Mouse (Mus musculus) kidney, adult 11 months (tissue): ENCODE data around the gene Apol7c.
"Not testable (repeated sequence)": the region's sequence is repeated elsewhere in the genome, so short reads cannot be mapped to it uniquely, and the experiment has no call there.

Source experiments
- DNase-seq: peaks from one replicate; pipeline ENCODE4 v3.0.0; 2022

Apol7c gene

DNA sequence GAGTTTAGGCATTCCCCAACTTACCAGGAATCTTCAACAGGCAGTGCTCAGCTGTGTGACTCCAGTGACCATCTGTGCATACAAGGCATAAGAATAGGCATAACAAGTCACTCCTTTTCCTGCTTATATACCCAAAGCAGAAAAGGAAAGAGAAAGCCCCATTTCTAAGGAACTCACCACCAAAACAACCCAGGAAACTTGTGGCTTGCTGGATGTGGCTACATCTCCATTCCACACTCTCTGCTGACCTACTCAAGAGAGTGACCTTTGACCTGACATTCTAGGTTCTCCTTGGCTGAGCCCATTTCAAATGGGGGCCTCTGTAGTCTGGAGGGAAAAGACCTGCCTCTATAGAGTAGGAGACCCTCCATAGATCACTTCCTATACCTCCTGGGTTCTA lies at the start of gene Apol7c:
Gene Apol7c (minus strand): TSS at position 101 of the 400 bp plus-strand sequence.
- no peak for DNase-seq

DNA sequence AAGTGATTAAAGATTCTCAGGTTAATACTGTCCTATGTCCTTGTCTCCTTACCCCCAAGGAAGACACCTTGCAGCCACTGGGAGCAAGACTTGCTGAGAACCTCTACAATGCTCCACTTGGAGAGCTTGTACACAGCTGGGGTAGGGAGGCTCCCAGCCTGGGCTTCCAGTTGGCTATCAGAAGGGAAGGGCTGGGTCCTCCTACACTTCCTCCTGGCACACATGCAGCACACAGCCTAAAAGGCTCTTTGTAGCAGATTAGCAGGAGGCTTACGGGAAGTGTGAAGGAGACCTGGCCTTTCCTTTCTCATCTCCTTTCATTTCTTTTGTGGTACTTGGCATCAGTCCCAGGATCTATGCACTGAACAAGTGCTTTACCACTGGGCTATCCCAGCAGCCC lies 48.6 kb upstream of the Apol7c start:
- peak; percentile 40 for DNase-seq

DNA sequence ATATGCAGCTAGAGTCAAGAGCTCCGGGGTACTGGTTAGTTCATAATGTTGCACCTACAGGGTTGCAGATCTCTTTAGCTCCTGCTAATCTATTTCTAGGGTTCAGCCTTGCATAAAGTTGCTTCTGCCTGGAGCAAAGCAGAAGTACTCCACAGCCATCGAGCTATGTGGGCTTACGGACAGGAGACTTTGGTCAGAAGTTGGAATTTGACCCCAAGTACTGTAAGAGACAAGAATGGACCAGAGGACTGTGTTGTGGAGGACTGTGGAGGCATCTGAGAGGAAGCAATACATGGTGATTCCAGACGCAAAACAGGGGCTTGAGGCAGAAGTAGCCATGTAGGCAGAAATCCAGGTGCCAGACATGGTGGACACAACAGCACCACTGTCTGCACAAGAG lies 46.2 kb upstream of the Apol7c start:
- no peak for DNase-seq

DNA sequence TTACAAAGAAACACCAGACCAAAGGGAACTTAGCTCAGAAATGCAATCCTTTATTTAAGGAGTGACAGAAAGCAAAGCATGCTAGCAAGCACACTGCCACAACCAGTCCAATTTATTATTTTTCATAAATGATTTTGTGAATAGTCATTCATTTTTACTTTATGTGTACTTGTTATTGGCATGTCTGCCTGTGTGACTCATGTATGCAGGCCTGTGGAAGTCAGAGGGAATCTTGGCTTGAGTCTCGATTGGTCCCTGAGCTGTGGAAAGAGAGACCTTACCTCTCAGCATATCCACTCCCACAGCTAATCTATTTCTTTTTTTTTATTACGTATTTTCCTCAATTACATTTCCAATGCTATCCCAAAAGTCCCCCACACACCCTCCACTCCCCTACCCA lies 45.7 kb upstream of the Apol7c start:
- DNase-seq = no peak

DNA sequence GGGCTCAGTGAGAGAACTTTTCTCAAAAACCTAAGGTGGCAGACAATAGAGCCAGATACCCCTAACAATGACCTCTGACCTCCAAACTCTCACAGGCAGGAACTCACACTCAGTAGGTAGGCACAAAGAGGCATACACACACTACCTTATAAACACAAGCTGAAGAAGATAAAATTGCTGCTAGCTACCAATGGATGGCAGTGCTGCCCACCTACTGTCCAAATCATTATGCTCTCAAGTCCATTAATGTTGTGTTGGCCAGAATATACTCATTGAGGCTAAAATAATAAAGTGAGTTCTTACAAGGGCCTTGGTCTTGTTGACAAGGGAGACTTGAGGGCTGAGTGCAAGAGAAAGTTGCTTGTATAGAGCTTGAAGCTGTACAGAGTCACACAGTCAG lies 30.1 kb upstream of the Apol7c start:
- DNase-seq = no peak

DNA sequence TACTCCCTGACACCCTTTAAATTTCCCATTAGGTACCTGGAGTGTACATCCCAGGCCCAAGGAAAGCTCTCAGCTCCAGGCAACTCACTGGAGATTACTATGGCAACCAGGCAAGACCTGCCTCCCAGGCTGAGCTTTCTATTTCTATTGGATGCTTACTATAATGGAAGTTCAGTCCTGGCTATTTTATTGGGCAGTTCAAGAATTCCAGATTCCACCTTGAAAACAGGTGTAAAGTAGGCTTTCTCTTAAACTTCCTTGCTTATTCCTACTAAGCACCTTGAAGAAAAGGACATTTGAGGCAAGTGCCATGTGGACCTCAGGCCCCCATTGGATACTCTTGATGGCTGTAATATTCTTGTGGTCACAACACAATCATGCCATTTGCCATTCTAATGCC lies 28.7 kb upstream of the Apol7c start, which contains the start of gene 1700025B11Rik:
Gene 1700025B11Rik (minus strand): TSS at position 101 of the 400 bp plus-strand sequence.
- DNase-seq = no peak

DNA sequence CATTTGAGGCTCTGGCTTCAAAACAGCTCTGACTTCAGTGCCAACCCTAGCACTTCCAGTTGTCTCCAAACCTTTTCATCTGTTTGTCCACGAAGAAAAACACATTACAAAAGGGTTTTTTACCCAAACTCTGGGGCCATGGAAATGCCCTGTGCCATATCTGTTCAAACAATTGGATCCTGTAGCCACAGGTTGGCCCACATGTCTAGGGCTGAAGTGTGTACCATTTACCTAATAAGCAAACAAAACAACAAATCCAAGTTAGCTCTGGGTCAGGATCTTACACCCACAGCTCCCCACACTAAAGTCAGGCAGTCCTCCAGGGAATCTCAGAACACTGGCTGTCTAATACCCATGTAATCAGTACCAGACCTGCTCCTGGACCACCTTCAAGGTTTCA lies 6.1 kb upstream of the Apol7c start:
- not testable (repeated sequence) for DNase-seq

DNA sequence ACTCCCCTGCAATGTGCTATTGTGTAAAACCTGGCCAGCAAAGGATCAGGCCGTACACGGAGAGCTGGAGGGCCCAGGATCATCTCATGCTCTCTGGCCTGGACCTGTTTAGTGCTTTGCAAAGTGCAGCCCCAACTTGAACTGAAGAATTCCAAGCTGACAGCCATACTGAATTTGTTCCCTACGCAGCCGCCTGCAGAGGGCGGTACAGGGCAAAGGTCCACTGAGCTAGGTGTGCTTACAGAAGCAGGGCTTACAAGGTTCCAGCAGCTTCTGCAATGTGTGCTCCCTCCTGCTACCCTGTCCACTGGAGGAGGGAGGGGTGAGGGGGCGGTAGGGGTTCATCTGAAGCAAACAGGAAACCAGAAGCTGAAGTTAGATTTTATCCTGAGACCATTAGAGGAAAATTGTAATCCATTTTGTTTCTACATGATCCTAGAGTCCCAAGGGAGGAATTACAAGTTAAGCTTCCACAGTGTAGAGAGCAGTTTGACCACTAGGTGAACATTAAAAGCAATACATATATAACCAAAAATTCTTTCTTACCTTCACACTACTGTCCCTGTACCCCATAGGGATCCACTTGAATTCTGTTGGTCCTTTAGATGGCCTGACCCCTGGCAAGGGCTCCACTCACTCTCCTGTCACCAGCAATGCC lies 9.8 kb downstream of the Apol7c start:
- DNase-seq = peak; percentile 53

DNA sequence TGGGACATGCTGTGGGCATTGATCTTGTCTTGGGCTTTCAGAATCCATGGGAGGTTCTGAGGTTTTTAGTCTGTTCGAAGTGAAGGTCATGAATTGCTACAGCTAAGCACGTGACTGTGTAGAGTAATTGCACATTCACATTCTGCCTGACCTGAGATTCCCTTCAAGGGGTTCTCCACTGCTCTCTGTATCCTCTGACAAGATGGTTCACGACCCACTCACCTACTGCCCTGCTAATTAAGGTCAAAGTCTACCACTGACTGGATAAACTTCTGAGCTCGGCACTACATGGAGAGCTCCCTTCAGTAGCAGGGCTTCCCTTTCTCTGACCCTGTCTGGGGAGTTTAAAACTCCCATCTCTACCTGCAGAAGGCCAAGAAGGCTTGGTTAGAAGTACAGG lies 12.5 kb downstream of the Apol7c start:
- DNase-seq = peak; percentile 16

DNA sequence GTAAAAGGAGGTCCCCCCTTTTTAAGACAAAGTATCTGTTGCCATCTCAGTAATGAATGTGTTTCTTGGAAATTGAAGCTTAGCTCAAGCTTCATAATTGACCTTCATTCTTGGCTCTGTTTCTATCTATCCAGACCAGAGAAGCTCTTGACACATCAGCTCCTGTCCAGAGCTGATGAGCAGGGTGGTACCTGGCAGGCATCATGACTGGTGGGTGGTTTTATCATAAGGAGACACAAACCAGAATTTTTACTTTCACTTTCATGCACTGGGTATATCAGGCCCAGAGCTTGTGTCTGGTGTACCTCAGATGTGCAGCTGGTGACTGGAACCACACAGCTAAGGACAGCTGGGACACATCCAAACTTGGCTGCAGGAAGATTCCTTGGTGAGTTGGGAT lies 25.1 kb downstream of the Apol7c start, which contains the start of gene Apol11a:
Gene Apol11a (plus strand): TSS at position 306 of the 400 bp plus-strand sequence.
- not testable (repeated sequence) for DNase-seq

DNA sequence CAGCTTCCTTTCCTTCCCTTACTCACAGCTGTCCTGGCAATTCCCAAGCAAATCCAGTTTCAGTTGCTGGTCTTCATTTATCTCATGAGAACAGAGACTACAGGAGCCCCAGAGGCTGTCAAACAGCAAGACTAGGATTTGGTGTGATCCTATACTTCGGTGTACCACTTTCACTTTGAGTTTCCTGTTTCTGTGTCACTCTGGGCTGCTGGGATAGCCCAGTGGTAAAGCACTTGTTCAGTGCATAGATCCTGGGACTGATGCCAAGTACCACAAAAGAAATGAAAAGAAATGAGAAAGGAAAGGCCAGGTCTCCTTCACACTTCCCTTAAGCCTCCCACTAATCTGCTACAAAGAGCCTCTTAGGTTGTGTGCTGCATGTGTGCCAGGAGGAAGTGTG lies 38.4 kb downstream of the Apol7c start:
- not testable (repeated sequence) for DNase-seq

DNA sequence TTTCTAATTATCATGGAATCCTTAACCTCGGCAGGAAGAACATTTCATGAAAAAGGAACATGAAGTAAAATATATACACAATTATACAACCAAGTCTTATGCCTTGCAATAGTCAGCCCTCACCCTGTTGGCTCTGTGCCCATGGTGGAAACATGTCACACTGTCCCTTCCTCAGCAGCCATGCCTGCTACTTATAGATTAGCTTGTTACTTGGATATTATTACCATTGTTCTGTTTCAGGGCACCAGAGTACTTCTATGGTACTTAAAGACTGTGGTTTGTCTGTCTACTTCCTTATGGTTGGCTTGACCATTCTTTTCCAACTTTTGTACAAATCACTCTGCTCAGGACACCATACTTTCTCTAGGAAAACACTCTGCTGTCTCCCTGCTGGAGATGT lies 39.9 kb downstream of the Apol7c start:
- not testable (repeated sequence) for DNase-seq

DNA sequence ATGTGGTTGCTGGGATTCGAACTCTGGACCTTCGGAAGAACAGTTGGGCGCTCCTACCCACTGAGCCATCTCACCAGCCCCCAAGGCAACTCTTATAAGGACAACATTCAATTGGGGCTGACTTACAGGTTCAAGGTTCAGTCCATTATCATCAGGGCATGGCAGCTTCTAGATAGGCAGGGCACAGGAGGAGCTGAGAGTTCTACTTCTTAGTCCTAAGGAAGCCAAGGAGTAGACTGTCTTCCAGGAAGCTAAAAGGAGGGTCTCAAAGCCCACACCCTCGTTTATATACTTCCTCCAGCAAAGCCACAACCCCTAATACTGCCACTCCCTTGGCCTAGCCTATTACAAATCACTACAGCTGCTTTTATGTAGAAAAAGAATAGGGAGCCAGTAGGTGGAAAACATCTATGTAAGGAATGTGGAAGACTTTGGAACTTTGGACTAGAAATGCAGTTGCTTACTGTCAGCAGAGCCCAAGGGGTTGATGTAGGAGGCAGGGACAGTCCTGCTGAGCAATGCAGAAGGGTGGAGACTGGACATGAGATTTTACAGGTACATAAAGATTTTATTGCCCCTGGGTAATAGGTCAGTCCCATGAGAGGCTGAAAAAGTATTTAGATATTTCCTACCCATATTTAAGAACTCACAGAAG lies 50.8 kb downstream of the Apol7c start:
- peak; percentile 26 for DNase-seq

DNA sequence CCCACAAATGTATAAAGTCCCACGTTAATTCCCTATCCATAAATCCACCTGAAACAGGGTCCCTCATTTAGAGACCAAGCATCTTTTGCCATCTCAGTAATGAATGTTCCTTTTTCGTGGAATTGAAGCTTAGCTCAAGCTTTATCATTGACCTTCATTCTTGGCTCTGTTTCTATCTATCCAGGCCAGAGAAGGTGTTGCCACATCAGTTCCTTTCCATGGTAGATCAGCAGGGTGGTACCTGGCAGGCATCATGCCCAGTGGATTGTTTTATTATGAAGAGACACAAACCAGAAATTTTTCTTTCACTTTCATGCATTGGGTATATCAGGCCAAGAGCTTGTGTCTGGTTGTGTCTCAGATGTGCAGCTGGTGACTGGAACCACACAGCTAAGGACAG lies 56.4 kb downstream of the Apol7c start, which contains the start of gene Apol10a:
Gene Apol10a (plus strand): TSS at position 355 of the 400 bp plus-strand sequence.
- DNase-seq = not testable (repeated sequence)
